ENCODE assay signal across 17 mouse cellular contexts in the genomic region with DNA sequence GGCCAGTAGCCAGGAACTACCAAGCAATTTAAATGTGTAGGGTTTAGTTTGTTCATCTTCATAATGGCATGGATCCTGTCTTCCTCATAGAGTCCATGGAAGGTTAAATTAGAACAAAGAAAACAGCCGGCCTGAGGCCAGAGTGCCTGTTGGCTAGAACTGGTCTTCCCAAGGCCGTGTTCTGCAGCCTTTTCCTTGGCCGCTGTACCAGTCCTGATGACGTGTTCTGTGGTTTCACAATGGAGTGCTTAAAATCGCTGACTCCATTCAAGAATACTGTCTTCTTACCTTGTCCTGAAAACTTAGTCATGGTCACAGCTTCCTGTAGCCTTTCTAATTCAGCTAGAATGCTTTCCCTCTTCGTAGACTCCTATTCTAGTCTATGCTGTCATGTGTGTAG. TPM values are rescaled to one million over a fixed set of nuclear protein-coding genes. Genes with fewer than 3 reads are reported as not detected.
DNase-seq lines count a peak whose midpoint lies in the region; ATAC-seq and TF ChIP-seq lines count a peak whose summit lies in the region.
"Had no signal": no experiment of that assay in that cellular context is flagged by ENCODE, and none has a peak within 500 bp of the region (broad histone marks: within the 10 kb centered on the region; RNA-seq: fewer than 3 reads in every experiment).

No protein-coding gene starts in this region.

- no peak for DNase-seq in heart, postnatal 10 days
- DNase-seq in 416B (ENCODE audit: low read depth): peak; percentile 36
- DNase-seq in Patski (ENCODE audit: low read depth, low spot score): peak; percentile 19
- peak; percentile 73 for DNase-seq in fibroblast of lung, adult 2 months (ENCODE audit: low read depth)
- no peak for DNase-seq in left cerebral cortex, postnatal 36 days (ENCODE audit: low spot score in 2 of 2)
- DNase-seq: cerebellum, postnatal 14 days; liver, embryonic 13.5 days; lung, postnatal 10 days; thymus, postnatal 36 days had no signal

- ATAC-seq in heart, embryonic 12.5 days (ENCODE audit: insufficient number of reproducible peaks, low FRiP score): no peak
- peak; percentile 57 for ATAC-seq in Patski
- ATAC-seq in forebrain, embryonic 12.5 days (ENCODE audit: low FRiP score): no peak
- ATAC-seq: inflammation-experienced regulatory T-cells, adult 6 months had no signal

- H3K4me1 ChIP-seq in heart, embryonic 12.5 days (replicated peaks): peaks cover 57% of the 10 kb centered on the region
- H3K4me1 ChIP-seq in forebrain, embryonic 12.5 days: peaks cover 11% of the 10 kb centered on the region

- POLR2A ChIA-PET in Patski (lab: Charles Lee): interaction anchor here (0.9 kb wide), 1 partner anchor 39 kb away, joined by 3 read pairs; no protein-coding TSS in a partner anchor

- intact Hi-C loops in heart, postnatal 10 days (cut with DNase I): loop anchor here (2.0 kb wide), 1 partner anchor 26 kb away; no protein-coding TSS in a partner anchor
- intact Hi-C loops in left cerebral cortex, postnatal 36 days (cut with DNase I): no loop called here

- no peaks in the 10 kb centered on the region for H3K9me3 ChIP-seq in heart, embryonic 12.5 days (replicated peaks)
- no peaks in the 10 kb centered on the region for H3K9me3 ChIP-seq in forebrain, embryonic 12.5 days
- H3K9me3 ChIP-seq: forebrain, embryonic 10.5 days; limb, embryonic 10.5 days; liver, embryonic 13.5 days; midbrain, embryonic 12.5 days had no signal

- no peak overlapping the region for H3K9ac ChIP-seq in heart, embryonic 12.5 days
- no peak overlapping the region for H3K9ac ChIP-seq in forebrain, embryonic 12.5 days
- H3K9ac ChIP-seq: liver, embryonic 13.5 days; midbrain, embryonic 12.5 days had no signal

- no peak overlapping the region for H3K4me3 ChIP-seq in heart, embryonic 12.5 days
- no peak overlapping the region for H3K4me3 ChIP-seq in forebrain, embryonic 12.5 days (replicated peaks)
- H3K4me3 ChIP-seq: forebrain, embryonic 10.5 days; limb, embryonic 10.5 days; liver, embryonic 13.5 days; midbrain, embryonic 12.5 days; myocyte had no signal

- in situ Hi-C loops in Patski (cut with MboI; ENCODE audit: low pct_unique_long_range_greater_than_20kb): no loop called here

- no peak for TF ChIP-seq CTCF in Patski (IDR thresholded peaks at IDR 0.05)

- WGBS in heart, embryonic 12.5 days: 65% methylated on average over 6 of the region's 6 CpGs
- WGBS in forebrain, embryonic 12.5 days: 89% methylated on average over 6 of the region's 6 CpGs

- peak overlapping the region; percentile 63 for H3K27ac ChIP-seq in heart, embryonic 12.5 days (ENCODE audit: poor library complexity, severe bottlenecking)
- no peak overlapping the region for H3K27ac ChIP-seq in forebrain, embryonic 12.5 days
- H3K27ac ChIP-seq: forebrain, embryonic 10.5 days; limb, embryonic 10.5 days; liver, embryonic 13.5 days; midbrain, embryonic 12.5 days; stomach, postnatal 0 days had no signal

- CTCF ChIA-PET in Patski (lab: Charles Lee): interaction anchor here (0.9 kb wide), 1 partner anchor 123 kb away, joined by 3 read pairs; no protein-coding TSS in a partner anchor

- H3K36me3 ChIP-seq in heart, embryonic 12.5 days: peaks cover 43% of the 10 kb centered on the region
- peaks cover 44% of the 10 kb centered on the region for H3K36me3 ChIP-seq in forebrain, embryonic 12.5 days (replicated peaks)

- no peak overlapping the region for H3K4me2 ChIP-seq in heart, embryonic 12.5 days
- no peak overlapping the region for H3K4me2 ChIP-seq in forebrain, embryonic 12.5 days
- H3K4me2 ChIP-seq: liver, embryonic 13.5 days; midbrain, embryonic 12.5 days had no signal

- H3K27me3 ChIP-seq in heart, embryonic 12.5 days (replicated peaks): no peaks in the 10 kb centered on the region
- H3K27me3 ChIP-seq in Patski: no peaks in the 10 kb centered on the region
- no peaks in the 10 kb centered on the region for H3K27me3 ChIP-seq in forebrain, embryonic 12.5 days
- H3K27me3 ChIP-seq: liver, embryonic 13.5 days; midbrain, embryonic 12.5 days had no signal

RNA-seq across cellular contexts. Expression of gene Igf1r, which starts 53.9 kb away (rescaled TPM):
- polyA plus RNA-seq in heart, embryonic 12.5 days (2016; fragmentation: Nextera tagmentation; extraction: Ambion mirVana): 25.6 and 27.5 TPM in 2 replicates
- total RNA-seq in heart, postnatal 10 days (2021): 10 to 100 TPM; 29.4 to 31.0 TPM
- polyA plus RNA-seq in Patski (2021): 58.8 TPM
- total RNA-seq in left cerebral cortex, postnatal 36 days (2021): 10 to 100 TPM; 38.4 to 62.0 TPM
- 29.0 and 36.1 TPM in 2 replicates for polyA plus RNA-seq in forebrain, embryonic 12.5 days (2016; fragmentation: Nextera tagmentation; extraction: Ambion mirVana)

Comparison
In these comparisons a context has a peak if more than half of its experiments do, and no peak if none do; other contexts are left out.
1. DNase-seq: peak in 416B (single experiment), Patski (single experiment) and fibroblast of lung, adult 2 months (single experiment); none in heart, postnatal 10 days (0 of 2) and left cerebral cortex, postnatal 36 days (0 of 2).